Mouse (Mus musculus) embryonic facial prominence, embryonic 14.5 days (tissue): ENCODE measurements around the gene Sv2b. TPM values are rescaled to one million over a fixed set of nuclear protein-coding genes. Genes with fewer than 3 reads are reported as not detected.

Experiments used
- ATAC-seq: fragments of 200-750 bp; cut with Nextera tagmentation; 2 replicates; pipeline ENCODE4 v1.8.0; 2017; ENCODE audit warnings: low read depth, moderate number of reproducible peaks, moderate TSS enrichment
- DNase-seq: peaks from one replicate; pipeline ENCODE4 v3.0.0-alpha.2; 2015; ENCODE audit warnings: low spot score
- H3K27ac ChIP-seq: fragments of 300-500 bp; sonication (generic); replicated peaks from 2 replicates; pipeline ENCODE4 v1.5.1; 2014; ENCODE audit warnings: low read depth, mild to moderate bottlenecking, low read length, moderate library complexity
- H3K27me3 ChIP-seq: fragments of 300-500 bp; sonication (generic); replicated peaks from 2 replicates; pipeline ENCODE4 v1.6.1; 2014; ENCODE audit warnings: low read length; ENCODE audit not compliant: control insufficient read depth, insufficient read depth
- H3K36me3 ChIP-seq: fragments of 300-500 bp; sonication (generic); 2 replicates; pipeline ENCODE4 v1.6.1; 2014; ENCODE audit warnings: low read length, mixed read lengths; ENCODE audit not compliant: control insufficient read depth, insufficient read depth
- H3K4me1 ChIP-seq: fragments of 300-500 bp; sonication (generic); 2 replicates; pipeline ENCODE4 v1.6.1; 2014; ENCODE audit warnings: antibody characterized with exemption, low read length; ENCODE audit not compliant: control insufficient read depth, insufficient read depth
- H3K4me2 ChIP-seq: fragments of 300-500 bp; sonication (generic); 2 replicates; pipeline ENCODE4 v1.6.1; 2014; ENCODE audit warnings: low read depth, mild to moderate bottlenecking, low read length, moderate library complexity, mixed read lengths
- H3K4me3 ChIP-seq: fragments of 300-500 bp; sonication (generic); 2 replicates; pipeline ENCODE4 v1.5.1; 2014; ENCODE audit warnings: low read depth, mild to moderate bottlenecking, low read length
- H3K9ac ChIP-seq: fragments of 300-500 bp; sonication (generic); 2 replicates; pipeline ENCODE4 v1.6.1; 2014; ENCODE audit warnings: low read depth, mild to moderate bottlenecking, low read length, moderate library complexity, mixed read lengths
- H3K9me3 ChIP-seq: fragments of 300-500 bp; sonication (generic); 2 replicates; pipeline ENCODE4 v1.6.1; 2016; ENCODE audit warnings: low read length; ENCODE audit not compliant: control insufficient read depth
- WGBS: fragments of 180-500 bp; shearing (Covaris S2); extraction: QIAGEN DNeasy Blood & Tissue Kit; methylation state at CpG from one replicate; pipeline ENCODE4 v1.1.7; 2014; 5-methylcytosine and 5-hydroxymethylcytosine counted together
- polyA plus RNA-seq: library from polyadenylated mRNA; unstranded; fragments of >200 nt; fragmentation: Nextera tagmentation; extraction: Ambion mirVana; gene quantifications from 2 replicates; pipeline ENCODE4 v1.2.1, GENCODE M21; 2014

The Sv2b gene
- polyA plus RNA-seq, 1 experiment from 2014 or later: 2.9 TPM

GRCm38 (mm10) chr7:75302523-75303215, 6.4 kb downstream of the Sv2b start:
- WGBS: 68% methylated on average over 6 of the region's 6 CpGs
- peaks cover 7% of the 10 kb centered on the region for H3K27me3 ChIP-seq
- no peak overlapping the region for H3K27ac ChIP-seq
- no peak for DNase-seq
- H3K36me3 ChIP-seq: no peaks in the 10 kb centered on the region
- no peak overlapping the region for H3K4me3 ChIP-seq
- no peak overlapping the region for H3K9ac ChIP-seq
- no peaks in the 10 kb centered on the region for H3K9me3 ChIP-seq
- H3K4me2 ChIP-seq: no peak overlapping the region
- H3K4me1 ChIP-seq: no peaks in the 10 kb centered on the region
- ATAC-seq: no peak

GRCm38 (mm10) chr7:75299245-75299644, 9.8 kb downstream of the Sv2b start:
- Histone ChIP-seq H3K9ac (no peak overlapping the region), H3K27me3 (no peaks in the 10 kb centered on the region), H3K4me3 (no peak overlapping the region), H3K9me3 (no peaks in the 10 kb centered on the region), H3K27ac (no peak overlapping the region), H3K4me1 (no peaks in the 10 kb centered on the region), H3K36me3 (no peaks in the 10 kb centered on the region), H3K4me2 (no peak overlapping the region)
- DNase-seq (no peak), ATAC-seq (no peak)
- 72% methylated on average over 4 of the region's 4 CpGs for WGBS

- DNase-seq: peak; percentile 56
- 22% methylated on average over 6 of the region's 6 CpGs for WGBS
- Histone ChIP-seq H3K36me3 (no peaks in the 10 kb centered on the region), H3K27me3 (no peaks in the 10 kb centered on the region), H3K9ac (no peak overlapping the region), H3K9me3 (no peaks in the 10 kb centered on the region), H3K4me1 (no peaks in the 10 kb centered on the region), H3K4me3 (no peak overlapping the region), H3K27ac (no peak overlapping the region), H3K4me2 (no peak overlapping the region)
- no peak; the same call in 1 of the 2 replicates for ATAC-seq
Measured at GRCm38 (mm10) chr7:75296688-75297119, 12.4 kb downstream of the Sv2b start.

GRCm38 (mm10) chr7:75295228-75295865, 13.7 kb downstream of the Sv2b start:
- Histone ChIP-seq H3K4me3 (no peak overlapping the region), H3K27me3 (no peaks in the 10 kb centered on the region), H3K4me2 (no peak overlapping the region), H3K4me1 (no peaks in the 10 kb centered on the region), H3K9ac (no peak overlapping the region), H3K9me3 (no peaks in the 10 kb centered on the region), H3K27ac (no peak overlapping the region), H3K36me3 (no peaks in the 10 kb centered on the region)
- 61% methylated on average over 5 of the region's 5 CpGs for WGBS
- ATAC-seq (no peak), DNase-seq (no peak)

- DNase-seq: no peak
- Histone ChIP-seq H3K36me3 (no peaks in the 10 kb centered on the region), H3K4me2 (no peak overlapping the region), H3K9ac (no peak overlapping the region), H3K27me3 (no peaks in the 10 kb centered on the region), H3K9me3 (no peaks in the 10 kb centered on the region), H3K4me3 (no peak overlapping the region), H3K4me1 (no peaks in the 10 kb centered on the region), H3K27ac (no peak overlapping the region)
- WGBS: 46% methylated on average over 3 of the region's 3 CpGs
- ATAC-seq: no peak
Measured at GRCm38 (mm10) chr7:75292246-75292645, 16.8 kb downstream of the Sv2b start.

- Histone ChIP-seq H3K9me3 (no peaks in the 10 kb centered on the region), H3K27ac (no peak overlapping the region), H3K4me1 (no peaks in the 10 kb centered on the region), H3K36me3 (no peaks in the 10 kb centered on the region), H3K4me2 (no peak overlapping the region), H3K4me3 (no peak overlapping the region), H3K27me3 (no peaks in the 10 kb centered on the region), H3K9ac (no peak overlapping the region)
- DNase-seq (no peak), ATAC-seq (no peak)
- 48% methylated on average over 2 of the region's 2 CpGs for WGBS
Measured at GRCm38 (mm10) chr7:75290554-75290953, 18.5 kb downstream of the Sv2b start.

GRCm38 (mm10) chr7:75287237-75287636, 21.8 kb downstream of the Sv2b start:
- Histone ChIP-seq H3K27ac (no peak overlapping the region), H3K4me1 (no peaks in the 10 kb centered on the region), H3K9ac (no peak overlapping the region), H3K27me3 (no peaks in the 10 kb centered on the region), H3K36me3 (no peaks in the 10 kb centered on the region), H3K4me3 (no peak overlapping the region), H3K4me2 (no peak overlapping the region), H3K9me3 (no peaks in the 10 kb centered on the region)
- 82% methylated on average over 6 of the region's 6 CpGs for WGBS
- ATAC-seq: no peak
- DNase-seq: no peak

- no peak for ATAC-seq
- 80% methylated on average over 3 of the region's 3 CpGs for WGBS
- Histone ChIP-seq H3K4me3 (no peak overlapping the region), H3K36me3 (no peaks in the 10 kb centered on the region), H3K9me3 (no peaks in the 10 kb centered on the region), H3K4me2 (no peak overlapping the region), H3K9ac (no peak overlapping the region), H3K27ac (no peak overlapping the region), H3K4me1 (no peaks in the 10 kb centered on the region), H3K27me3 (no peaks in the 10 kb centered on the region)
- no peak for DNase-seq
Measured at GRCm38 (mm10) chr7:75282951-75283350, 26.1 kb downstream of the Sv2b start.
